Mouse (Mus musculus) left cerebral cortex, adult 9 months (tissue): ENCODE measurements around the gene Itgam.

Source experiments
- DNase-seq, 2 experiments: peaks; one replicate each; pipeline ENCODE4 v3.0.0; 2022; ENCODE audit warnings: low spot score in 2 of 2

Gene Itgam

GRCm38 (mm10) chr7:128056917-128057444 lies 5.5 kb upstream of the Itgam start:
- DNase-seq = no peak

GRCm38 (mm10) chr7:128057860-128058259 lies 4.6 kb upstream of the Itgam start:
- no peak for DNase-seq

GRCm38 (mm10) chr7:128058576-128058975 lies 3.9 kb upstream of the Itgam start:
- DNase-seq = no peak

GRCm38 (mm10) chr7:128059091-128059490 lies 3.3 kb upstream of the Itgam start:
- DNase-seq = no peak

- DNase-seq = no peak
Measured at GRCm38 (mm10) chr7:128063211-128063781, 856 bp downstream of the Itgam start.

GRCm38 (mm10) chr7:128065547-128065946 lies 3.1 kb downstream of the Itgam start:
- DNase-seq = no peak

GRCm38 (mm10) chr7:128067847-128068246 lies 5.4 kb downstream of the Itgam start:
- no peak for DNase-seq

GRCm38 (mm10) chr7:128069844-128070243 lies 7.4 kb downstream of the Itgam start:
- DNase-seq = no peak

GRCm38 (mm10) chr7:128071816-128072215 lies 9.4 kb downstream of the Itgam start:
- DNase-seq = no peak

GRCm38 (mm10) chr7:128080012-128080411 lies 17.6 kb downstream of the Itgam start:
- DNase-seq = no peak

- DNase-seq = no peak
Measured at GRCm38 (mm10) chr7:128089141-128089540, 26.7 kb downstream of the Itgam start.

- no peak for DNase-seq
Measured at GRCm38 (mm10) chr7:128098135-128098534, 35.7 kb downstream of the Itgam start.

- DNase-seq = no peak
Measured at GRCm38 (mm10) chr7:128100742-128101357, 38.4 kb downstream of the Itgam start.

GRCm38 (mm10) chr7:128105246-128105645 lies 42.8 kb downstream of the Itgam start:
- peak in 1 of 2 experiments; percentile 34 for DNase-seq

- no peak for DNase-seq
Measured at GRCm38 (mm10) chr7:128107462-128107861, 45.0 kb downstream of the Itgam start.

- DNase-seq = no peak
Measured at GRCm38 (mm10) chr7:128110314-128110713, 47.9 kb downstream of the Itgam start.

- DNase-seq = no peak
Measured at GRCm38 (mm10) chr7:128112131-128112530, 49.7 kb downstream of the Itgam start.

GRCm38 (mm10) chr7:128114371-128115105 lies 52.1 kb downstream of the Itgam start:
- DNase-seq = no peak

GRCm38 (mm10) chr7:128115211-128115958 lies 52.9 kb downstream of the Itgam start:
- no peak for DNase-seq

GRCm38 (mm10) chr7:128116396-128116795 lies 54.0 kb downstream of the Itgam start:
- no peak for DNase-seq

- no peak for DNase-seq
Measured at GRCm38 (mm10) chr7:128119726-128120490, 57.5 kb downstream of the Itgam start.
